In genomic region chr4:138689094-138689512, GRCm38 (mm10) we compare ENCODE assay signal across 15 mouse cellular contexts. TPM values are rescaled to one million over a fixed set of nuclear protein-coding genes. Genes with fewer than 3 reads are reported as not detected.
DNase-seq lines count a peak whose midpoint lies in the region; ATAC-seq lines count a peak whose summit lies in the region.
"Had no signal": no experiment of that assay in that cellular context is flagged by ENCODE, and none has a peak within 500 bp of the region (broad histone marks: within the 10 kb centered on the region; RNA-seq: fewer than 3 reads in every experiment).

No protein-coding gene starts in this region.

- 18% methylated on average over 3 of the region's 3 CpGs for WGBS in hindbrain, embryonic 10.5 days
- 11% methylated on average over 3 of the region's 3 CpGs for WGBS in hindbrain, embryonic 11.5 days
- WGBS in forebrain, embryonic 14.5 days = 2% methylated on average over 3 of the region's 3 CpGs
- WGBS in midbrain, embryonic 15.5 days = 23% methylated on average over 3 of the region's 3 CpGs

- no peak for DNase-seq in hindbrain, embryonic 10.5 days (ENCODE audit: low spot score)
- DNase-seq in hindbrain, embryonic 11.5 days (ENCODE audit: low spot score) = no peak
- peak; percentile 45 for DNase-seq in MN1 (ENCODE audit: low spot score)
- peak; percentile 92 for DNase-seq in forebrain, embryonic 14.5 days (ENCODE audit: low spot score)
- no peak for DNase-seq in thymus, postnatal 25 days
- no peak for DNase-seq in cerebellum, adult 9-11 months
- DNase-seq in testis, postnatal 10 days (ENCODE audit: low spot score) = no peak
- DNase-seq: gastrocnemius, postnatal 10 days; kidney, adult 9 months; lung, adult 18-20 months; right cerebral cortex, adult 18-20 months had no signal

- H3K4me1 ChIP-seq in hindbrain, embryonic 10.5 days (replicated peaks) = peaks cover 73% of the 10 kb centered on the region
- peaks cover 25% of the 10 kb centered on the region for H3K4me1 ChIP-seq in hindbrain, embryonic 11.5 days (replicated peaks; ENCODE audit: control insufficient read depth, insufficient read depth, low read length)
- peaks cover 53% of the 10 kb centered on the region for H3K4me1 ChIP-seq in forebrain, embryonic 14.5 days (ENCODE audit: control insufficient read depth, insufficient read depth, low read length)
- peaks cover 51% of the 10 kb centered on the region for H3K4me1 ChIP-seq in midbrain, embryonic 15.5 days

- peaks cover 82% of the 10 kb centered on the region for H3K27me3 ChIP-seq in hindbrain, embryonic 10.5 days (ENCODE audit: insufficient read depth, poor library complexity, severe bottlenecking)
- H3K27me3 ChIP-seq in hindbrain, embryonic 11.5 days (ENCODE audit: control insufficient read depth, insufficient read depth, low read length) = peaks cover 7% of the 10 kb centered on the region
- peaks cover 21% of the 10 kb centered on the region for H3K27me3 ChIP-seq in forebrain, embryonic 14.5 days (replicated peaks; ENCODE audit: control insufficient read depth, insufficient read depth, low read length)
- no peaks in the 10 kb centered on the region for H3K27me3 ChIP-seq in midbrain, embryonic 15.5 days (replicated peaks)

- no peak overlapping the region for H3K4me2 ChIP-seq in hindbrain, embryonic 11.5 days (replicated peaks; ENCODE audit: low read depth, low read length)
- no peak overlapping the region for H3K4me2 ChIP-seq in forebrain, embryonic 14.5 days (ENCODE audit: low read length)
- no peak overlapping the region for H3K4me2 ChIP-seq in midbrain, embryonic 15.5 days
- H3K4me2 ChIP-seq: heart, embryonic 11.5 days had no signal

- H3K9ac ChIP-seq in hindbrain, embryonic 11.5 days (ENCODE audit: low read depth, low read length) = no peak overlapping the region
- H3K9ac ChIP-seq in forebrain, embryonic 14.5 days (ENCODE audit: low read length) = no peak overlapping the region
- 0 out of 2 replicates have a peak overlapping the region, but pooled peaks have one; percentile 1 for H3K9ac ChIP-seq in midbrain, embryonic 15.5 days

- 0 out of 2 replicates have a peak overlapping the region, but pooled peaks have one; percentile 13 for H3K27ac ChIP-seq in hindbrain, embryonic 10.5 days
- H3K27ac ChIP-seq in hindbrain, embryonic 11.5 days (ENCODE audit: low read depth, low read length) = no peak overlapping the region
- H3K27ac ChIP-seq in forebrain, embryonic 14.5 days (ENCODE audit: low read depth, low read length) = no peak overlapping the region
- H3K27ac ChIP-seq in midbrain, embryonic 15.5 days = peak overlapping the region; percentile 55

- no peak for ATAC-seq in hindbrain, embryonic 11.5 days (ENCODE audit: low FRiP score)
- ATAC-seq in forebrain, embryonic 14.5 days = peak; percentile 88
- no peak; the same call in 1 of the 2 replicates for ATAC-seq in midbrain, embryonic 15.5 days (replicated peaks)

- H3K36me3 ChIP-seq in hindbrain, embryonic 10.5 days = no peaks in the 10 kb centered on the region
- no peaks in the 10 kb centered on the region for H3K36me3 ChIP-seq in hindbrain, embryonic 11.5 days (ENCODE audit: control insufficient read depth, insufficient read depth, low read length)
- H3K36me3 ChIP-seq in forebrain, embryonic 14.5 days (ENCODE audit: control insufficient read depth, insufficient read depth, low read length) = no peaks in the 10 kb centered on the region
- no peaks in the 10 kb centered on the region for H3K36me3 ChIP-seq in midbrain, embryonic 15.5 days (replicated peaks)

- no peaks in the 10 kb centered on the region for H3K9me3 ChIP-seq in hindbrain, embryonic 10.5 days
- no peaks in the 10 kb centered on the region for H3K9me3 ChIP-seq in hindbrain, embryonic 11.5 days (ENCODE audit: control insufficient read depth, low read length)
- no peaks in the 10 kb centered on the region for H3K9me3 ChIP-seq in forebrain, embryonic 14.5 days (replicated peaks; ENCODE audit: control insufficient read depth, low read length)
- no peaks in the 10 kb centered on the region for H3K9me3 ChIP-seq in midbrain, embryonic 15.5 days

- no peak overlapping the region for H3K4me3 ChIP-seq in hindbrain, embryonic 10.5 days
- no peak overlapping the region for H3K4me3 ChIP-seq in hindbrain, embryonic 11.5 days (ENCODE audit: low read depth, low read length)
- H3K4me3 ChIP-seq in forebrain, embryonic 14.5 days (ENCODE audit: low read depth, low read length) = no peak overlapping the region
- no peak overlapping the region for H3K4me3 ChIP-seq in midbrain, embryonic 15.5 days
- H3K4me3 ChIP-seq: erythroblast, embryonic 14.5 days had no signal

RNA-seq across cellular contexts. Expression of gene Pla2g2c, which starts 35.5 kb away (rescaled TPM):
- polyA plus RNA-seq in hindbrain, embryonic 10.5 days (2016; fragmentation: Nextera tagmentation; extraction: Ambion mirVana) = 0.89 and 0.95 TPM in 2 replicates
- polyA plus RNA-seq in hindbrain, embryonic 11.5 days (2014; fragmentation: Nextera tagmentation; extraction: Ambion mirVana) = 0.48 and 0.68 TPM in 2 replicates
- 0.28 and 0.41 TPM in 2 replicates for polyA plus RNA-seq in forebrain, embryonic 14.5 days (2014; fragmentation: Nextera tagmentation; extraction: Ambion mirVana)
- polyA plus RNA-seq in midbrain, embryonic 15.5 days (2015; fragmentation: Nextera tagmentation; extraction: Ambion mirVana) = 0.74 and 1.1 TPM in 2 replicates
- polyA plus RNA-seq: erythroblast, embryonic 14.5 days had no signal

RNA-seq across cellular contexts. Expression of gene Ubxn10, which starts 47.9 kb away (rescaled TPM):
- polyA plus RNA-seq in hindbrain, embryonic 10.5 days (2016; fragmentation: Nextera tagmentation; extraction: Ambion mirVana) = 2.3 and 4.6 TPM in 2 replicates
- polyA plus RNA-seq in hindbrain, embryonic 11.5 days (2014; fragmentation: Nextera tagmentation; extraction: Ambion mirVana) = 2.8 and 4.3 TPM in 2 replicates
- polyA plus RNA-seq in forebrain, embryonic 14.5 days (2014; fragmentation: Nextera tagmentation; extraction: Ambion mirVana) = 3.3 and 3.4 TPM in 2 replicates
- polyA plus RNA-seq in midbrain, embryonic 15.5 days (2015; fragmentation: Nextera tagmentation; extraction: Ambion mirVana) = 4.3 and 4.7 TPM in 2 replicates
- polyA plus RNA-seq: erythroblast, embryonic 14.5 days had no signal

RNA-seq across cellular contexts. Expression of gene Vwa5b1, which starts 53.4 kb away (rescaled TPM):
- polyA plus RNA-seq in hindbrain, embryonic 10.5 days (2016; fragmentation: Nextera tagmentation; extraction: Ambion mirVana) = 0.67 and 0.80 TPM in 2 replicates
- 0.46 and 0.77 TPM in 2 replicates for polyA plus RNA-seq in hindbrain, embryonic 11.5 days (2014; fragmentation: Nextera tagmentation; extraction: Ambion mirVana)
- polyA plus RNA-seq in forebrain, embryonic 14.5 days (2014; fragmentation: Nextera tagmentation; extraction: Ambion mirVana) = 0.30 and 1.6 TPM in 2 replicates
- 1.9 and 2.4 TPM in 2 replicates for polyA plus RNA-seq in midbrain, embryonic 15.5 days (2015; fragmentation: Nextera tagmentation; extraction: Ambion mirVana)
- polyA plus RNA-seq: erythroblast, embryonic 14.5 days; heart, embryonic 11.5 days; thymus, postnatal 0 days had no signal

Comparison
In these comparisons a context has a peak if more than half of its experiments do, and no peak if none do; other contexts are left out.
1. H3K27ac ChIP-seq: peak in hindbrain, embryonic 10.5 days (single experiment) and midbrain, embryonic 15.5 days (single experiment); none in hindbrain, embryonic 11.5 days (single experiment) and forebrain, embryonic 14.5 days (single experiment).
2. DNase-seq: peak in MN1 (single experiment) and forebrain, embryonic 14.5 days (single experiment); none in hindbrain, embryonic 10.5 days (single experiment), hindbrain, embryonic 11.5 days (single experiment), thymus, postnatal 25 days (single experiment), cerebellum, adult 9-11 months (single experiment) and testis, postnatal 10 days (single experiment).